Mouse (Mus musculus): ENCODE data around the gene Coro6.

The Coro6 gene

GRCm38 (mm10) chr11:77494344-77494676 is 32.1 kb downstream of the Coro6 start:
- no peak for DNase-seq

- no peak for DNase-seq
These were observed 32.6 kb downstream of the Coro6 start for GRCm38 (mm10) chr11:77494782-77495181.

GRCm38 (mm10) chr11:77495507-77495906 is 33.3 kb downstream of the Coro6 start:
- no peak for DNase-seq

GRCm38 (mm10) chr11:77497341-77497756 is 35.1 kb downstream of the Coro6 start:
- peak in 1 of 2 experiments; percentile 58 for DNase-seq

- no peak for DNase-seq
These were observed 35.6 kb downstream of the Coro6 start for GRCm38 (mm10) chr11:77497851-77498250.

- DNase-seq, result no peak
These were observed 36.3 kb downstream of the Coro6 start for GRCm38 (mm10) chr11:77498261-77499139.

- no peak for DNase-seq
These were observed 37.1 kb downstream of the Coro6 start for GRCm38 (mm10) chr11:77499354-77499753.

GRCm38 (mm10) chr11:77500361-77501325 is 38.4 kb downstream of the Coro6 start:
- no peak for DNase-seq

- DNase-seq, result no peak
These were observed 39.2 kb downstream of the Coro6 start for GRCm38 (mm10) chr11:77501392-77501791.

GRCm38 (mm10) chr11:77501971-77502370 is 39.8 kb downstream of the Coro6 start:
- DNase-seq, result no peak

GRCm38 (mm10) chr11:77502481-77502880 is 40.3 kb downstream of the Coro6 start:
- DNase-seq, result no peak

- DNase-seq, result no peak
These were observed 41.3 kb downstream of the Coro6 start for GRCm38 (mm10) chr11:77503511-77503910.

- DNase-seq, result no peak
These were observed 42.2 kb downstream of the Coro6 start for GRCm38 (mm10) chr11:77504377-77504776.

- no peak for DNase-seq
These were observed 43.2 kb downstream of the Coro6 start for GRCm38 (mm10) chr11:77505291-77505980.

- DNase-seq, result no peak
These were observed 44.1 kb downstream of the Coro6 start for GRCm38 (mm10) chr11:77506273-77506672.

- no peak for DNase-seq
These were observed 44.7 kb downstream of the Coro6 start for GRCm38 (mm10) chr11:77506941-77507340.

GRCm38 (mm10) chr11:77507426-77507825 is 45.2 kb downstream of the Coro6 start:
- DNase-seq, result no peak

- DNase-seq, result peak; percentile 78 to 79
These were observed 46.1 kb downstream of the Coro6 start for GRCm38 (mm10) chr11:77508068-77509021.

- DNase-seq, result no peak
These were observed 49.1 kb downstream of the Coro6 start for GRCm38 (mm10) chr11:77511336-77511735.

GRCm38 (mm10) chr11:77512891-77513810 is 50.9 kb downstream of the Coro6 start:
- peak; percentile 76 for DNase-seq

- no peak for DNase-seq
These were observed 51.6 kb downstream of the Coro6 start for GRCm38 (mm10) chr11:77513811-77514170.
